Mouse (Mus musculus): ENCODE data around the gene Pigc.

Gene Pigc

GRCm38 (mm10) chr1:162009086-162009485 lies 40.1 kb downstream of the Pigc start:
- no peak for DNase-seq

- no peak for DNase-seq
These were observed 42.7 kb downstream of the Pigc start for GRCm38 (mm10) chr1:162011523-162012245.

GRCm38 (mm10) chr1:162013561-162013960 lies 44.6 kb downstream of the Pigc start:
- no peak for DNase-seq

DNA sequence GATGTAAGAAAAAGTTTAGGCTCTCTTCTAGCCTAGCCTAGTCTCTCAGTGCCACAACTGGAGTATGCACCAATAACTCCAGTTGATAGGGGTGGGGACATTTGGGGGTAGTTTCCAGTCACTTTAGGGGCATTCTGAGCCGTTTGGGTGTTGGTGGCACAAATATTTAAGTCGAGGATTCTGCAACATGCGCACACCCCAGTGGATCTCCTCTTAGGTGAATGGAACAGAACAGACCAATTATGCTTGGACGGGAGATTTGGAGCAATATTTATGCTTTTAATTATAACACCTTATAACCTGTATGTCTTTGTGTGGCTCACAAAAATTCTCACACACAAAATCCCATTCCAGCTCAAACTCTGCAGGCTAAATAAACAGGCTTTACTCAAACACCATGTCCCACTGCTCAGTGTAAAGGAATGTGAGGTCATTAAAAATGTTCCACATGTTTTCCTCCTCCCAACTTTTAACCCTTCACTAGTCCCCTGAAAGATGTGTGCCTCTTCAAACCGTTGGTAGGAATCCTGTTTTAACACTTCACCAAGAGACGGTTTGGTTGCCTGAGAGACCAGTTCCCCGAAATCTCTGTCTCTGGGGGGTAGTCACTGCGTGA lies 46.4 kb downstream of the Pigc start:
- no peak for DNase-seq

DNA sequence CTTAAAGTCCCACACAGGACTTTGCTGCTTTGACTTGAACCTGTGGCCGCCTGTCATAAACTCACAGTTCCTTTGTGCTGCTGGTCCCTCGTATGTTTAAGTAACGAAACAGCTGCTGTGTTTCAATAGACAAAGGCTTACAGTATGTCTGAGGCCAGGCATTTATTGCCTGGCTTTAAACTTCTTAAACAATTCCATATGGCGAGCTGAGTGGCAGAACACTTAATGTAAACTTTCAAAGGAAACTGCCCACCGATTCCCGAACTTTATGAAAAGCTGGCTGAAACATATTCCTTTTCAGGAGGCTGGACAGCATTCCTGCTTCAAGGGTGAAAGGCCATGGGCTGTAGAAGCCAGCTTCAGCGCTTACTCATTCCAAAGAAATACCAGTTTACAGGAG lies 48.0 kb downstream of the Pigc start:
- DNase-seq: no peak

- no peak for DNase-seq
These were observed 49.1 kb downstream of the Pigc start for GRCm38 (mm10) chr1:162017975-162018600.

DNA sequence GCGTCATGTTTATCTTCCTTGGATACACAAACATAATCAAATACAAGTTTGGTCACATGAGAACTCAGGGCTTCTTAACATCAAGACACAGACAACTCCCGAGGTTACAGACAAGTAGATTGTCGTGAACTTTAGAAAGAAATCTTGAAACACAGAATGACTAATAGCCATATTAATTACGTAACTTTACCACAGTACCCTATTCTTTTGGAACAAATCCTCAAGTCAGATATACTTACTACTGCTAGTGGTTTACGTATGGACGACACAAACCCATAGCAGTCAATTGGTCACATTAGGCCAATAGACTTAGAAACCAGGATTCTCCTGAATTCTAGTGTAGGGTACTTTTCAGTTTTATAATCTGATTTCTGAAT lies 49.6 kb downstream of the Pigc start:
- no peak for DNase-seq

DNA sequence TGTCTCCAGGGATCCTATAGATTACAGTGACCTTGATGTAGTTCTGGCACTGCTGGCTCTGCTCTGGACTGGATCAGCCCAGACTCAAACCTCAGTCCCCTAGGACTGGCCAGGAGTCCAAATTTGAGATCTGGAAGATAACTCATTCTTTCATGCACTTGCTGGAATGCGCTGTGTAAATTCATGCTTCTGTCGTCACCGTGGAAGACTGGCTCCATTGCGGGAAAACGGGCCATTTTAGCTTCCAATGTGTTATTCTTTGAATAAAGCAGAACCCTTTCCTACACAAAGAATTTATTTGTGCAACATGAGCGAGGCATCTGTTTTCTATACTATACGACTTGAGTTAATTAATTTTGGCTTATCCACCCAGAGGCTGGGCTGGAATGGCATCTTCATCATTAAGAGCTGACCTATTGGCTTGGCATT lies 51.3 kb downstream of the Pigc start:
- no peak for DNase-seq

- no peak for DNase-seq
These were observed 51.8 kb downstream of the Pigc start for GRCm38 (mm10) chr1:162020766-162021165.
